Mouse (Mus musculus) MEL (cell line): ENCODE data around the gene Senp6.

Source experiments
- CTCF ChIP-seq, 3 experiments: IDR thresholded peaks in 2 of 3; conservative IDR thresholded peaks in 1 of 3; 2 replicates each; pipeline ENCODE4 v1.5.1; 2011 to 2012; ENCODE audit warnings: low read length in 3 of 3, low read depth in 2 of 3, mild to moderate bottlenecking in 2 of 3, improper control_type of control experiment in 1 of 3, inconsistent platforms in 1 of 3, mixed read lengths in 1 of 3, moderate library complexity in 1 of 3; ENCODE audit not compliant: control insufficient read depth in 1 of 3, insufficient read depth in 1 of 3, poor library complexity in 1 of 3, severe bottlenecking in 1 of 3
- MEF2A ChIP-seq: IDR thresholded peaks from 2 replicates; pipeline ENCODE4 v1.6.1; 2014; ENCODE audit warnings: low read depth, mild to moderate bottlenecking, inconsistent platforms, low read length, improper control_type of control experiment; ENCODE audit not compliant: poor library complexity, insufficient replicate concordance, severe bottlenecking; ENCODE audit errors: extremely low read depth
- POLR2A ChIP-seq, 2 experiments: IDR thresholded peaks; 2 replicates each; pipeline ENCODE4 v1.6.1; 2011 to 2012; ENCODE audit warnings: low read length in 2 of 2, mild to moderate bottlenecking in 2 of 2, control low read depth in 1 of 2, improper control_type of control experiment in 1 of 2, low read depth in 1 of 2, moderate library complexity in 1 of 2; ENCODE audit not compliant: control insufficient read depth in 1 of 2, insufficient read depth in 1 of 2, poor library complexity in 1 of 2
- ZC3H11A ChIP-seq: IDR thresholded peaks from 2 replicates; pipeline ENCODE4 v1.6.1; 2012; ENCODE audit warnings: low read depth, mild to moderate bottlenecking, inconsistent platforms, low read length, improper control_type of control experiment
- ZMIZ1 ChIP-seq: IDR thresholded peaks from 2 replicates; pipeline ENCODE4 v1.6.1; 2012; ENCODE audit warnings: low read depth, mild to moderate bottlenecking, inconsistent platforms, low read length, improper control_type of control experiment, moderate library complexity

DNA sequence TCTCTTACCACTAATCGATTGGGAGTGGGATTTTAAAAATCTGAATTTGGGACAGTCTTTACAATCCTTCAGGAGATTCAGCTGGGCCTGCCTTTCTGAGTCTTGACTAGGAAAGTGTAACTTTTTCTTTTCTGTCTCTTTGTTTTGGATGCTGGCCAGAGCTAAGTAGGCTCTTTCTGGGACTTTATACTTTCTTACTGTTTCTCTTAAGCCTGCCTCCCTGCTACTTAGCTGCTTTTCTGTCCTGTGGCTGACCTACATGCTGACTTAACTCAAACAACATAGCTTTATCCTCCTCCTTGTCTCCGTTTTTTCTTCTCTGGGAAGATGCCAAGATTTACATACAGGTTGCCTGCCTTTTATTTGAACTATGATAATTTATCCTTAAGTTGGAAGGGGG is 19.0 kb downstream of the Senp6 start:
- no peak for TF ChIP-seq CTCF (IDR thresholded peaks at IDR 0.05 in 2 of 3, conservative IDR thresholded peaks at IDR 0.05 in 1 of 3; ENCODE audit: control insufficient read depth in 1 of 3, insufficient read depth in 1 of 3, low read depth in 2 of 3, low read length in 3 of 3, poor library complexity in 1 of 3, severe bottlenecking in 1 of 3)
- TF ChIP-seq POLR2A (IDR thresholded peaks at IDR 0.05; ENCODE audit: control insufficient read depth in 1 of 2, insufficient read depth in 1 of 2, low read depth in 1 of 2, low read length in 2 of 2, poor library complexity in 1 of 2): no peak
- no peak for TF ChIP-seq MEF2A
- no peak for TF ChIP-seq ZMIZ1
- no peak for TF ChIP-seq ZC3H11A
